Mouse (Mus musculus): ENCODE data around the gene Clasp1. TPM values are rescaled to one million over a fixed set of nuclear protein-coding genes. Genes with fewer than 3 reads are reported as not detected.
"Not testable (repeated sequence)": the region's sequence is repeated elsewhere in the genome, so short reads cannot be mapped to it uniquely, and the experiment has no call there.

Clasp1 gene
- polyA plus RNA-seq, 1 experiment = 146 TPM

- TF ChIP-seq CTCF (IDR thresholded peaks at IDR 0.05; ENCODE audit: borderline replicate concordance, extremely low read depth, insufficient read depth, insufficient read length) (no peak), POLR2A (IDR thresholded peaks at IDR 0.05; ENCODE audit: borderline replicate concordance, extremely low read depth, insufficient read depth, insufficient read length, poor library complexity, severe bottlenecking) (no peak)
- no peak for DNase-seq (ENCODE audit: low read depth)
Measured at GRCm38 (mm10) chr1:118592933-118593332, 204.1 kb downstream of the Clasp1 start.

GRCm38 (mm10) chr1:118595395-118595794 lies 206.5 kb downstream of the Clasp1 start:
- DNase-seq (ENCODE audit: low read depth) = no peak

GRCm38 (mm10) chr1:118597475-118598213 lies 208.8 kb downstream of the Clasp1 start:
- no peak for DNase-seq (ENCODE audit: low read depth)

More at GRCm38 (mm10) chr1:118595395-118595794, 206.5 kb downstream of the Clasp1 start:
- TF ChIP-seq POLR2A (IDR thresholded peaks at IDR 0.05; ENCODE audit: borderline replicate concordance, extremely low read depth, insufficient read depth, insufficient read length, poor library complexity, severe bottlenecking) = no peak
- no peak for TF ChIP-seq CTCF (IDR thresholded peaks at IDR 0.05; ENCODE audit: borderline replicate concordance, extremely low read depth, insufficient read depth, insufficient read length)

GRCm38 (mm10) chr1:118598339-118598738 lies 209.5 kb downstream of the Clasp1 start:
- no peak for TF ChIP-seq POLR2A (IDR thresholded peaks at IDR 0.05; ENCODE audit: borderline replicate concordance, extremely low read depth, insufficient read depth, insufficient read length, poor library complexity, severe bottlenecking)
- no peak for TF ChIP-seq CTCF (IDR thresholded peaks at IDR 0.05; ENCODE audit: borderline replicate concordance, extremely low read depth, insufficient read depth, insufficient read length)
- DNase-seq (ENCODE audit: low read depth) = peak; percentile 33

More at GRCm38 (mm10) chr1:118597475-118598213, 208.8 kb downstream of the Clasp1 start:
- TF ChIP-seq POLR2A (IDR thresholded peaks at IDR 0.05; ENCODE audit: borderline replicate concordance, extremely low read depth, insufficient read depth, insufficient read length, poor library complexity, severe bottlenecking) (no peak), CTCF (IDR thresholded peaks at IDR 0.05; ENCODE audit: borderline replicate concordance, extremely low read depth, insufficient read depth, insufficient read length) (no peak)

- no peak for TF ChIP-seq POLR2A (IDR thresholded peaks at IDR 0.05; ENCODE audit: borderline replicate concordance, extremely low read depth, insufficient read depth, insufficient read length, poor library complexity, severe bottlenecking)
- TF ChIP-seq CTCF (IDR thresholded peaks at IDR 0.05; ENCODE audit: borderline replicate concordance, extremely low read depth, insufficient read depth, insufficient read length) = no peak
- no peak for DNase-seq (ENCODE audit: low read depth)
Measured at GRCm38 (mm10) chr1:118613631-118614183, 224.8 kb downstream of the Clasp1 start.

- DNase-seq (ENCODE audit: low read depth) = not testable (repeated sequence)
Measured at GRCm38 (mm10) chr1:118621055-118621454, 232.2 kb downstream of the Clasp1 start.

- TF ChIP-seq CTCF (IDR thresholded peaks at IDR 0.05; ENCODE audit: borderline replicate concordance, extremely low read depth, insufficient read depth, insufficient read length) = no peak
- TF ChIP-seq POLR2A (IDR thresholded peaks at IDR 0.05; ENCODE audit: borderline replicate concordance, extremely low read depth, insufficient read depth, insufficient read length, poor library complexity, severe bottlenecking) = no peak
- no peak for DNase-seq (ENCODE audit: low read depth)
Measured at GRCm38 (mm10) chr1:118622857-118623256, 234.0 kb downstream of the Clasp1 start.

GRCm38 (mm10) chr1:118625461-118625860 lies 236.6 kb downstream of the Clasp1 start:
- no peak for TF ChIP-seq POLR2A (IDR thresholded peaks at IDR 0.05; ENCODE audit: borderline replicate concordance, extremely low read depth, insufficient read depth, insufficient read length, poor library complexity, severe bottlenecking)
- no peak for TF ChIP-seq CTCF (IDR thresholded peaks at IDR 0.05; ENCODE audit: borderline replicate concordance, extremely low read depth, insufficient read depth, insufficient read length)
- DNase-seq (ENCODE audit: low read depth) = no peak

- TF ChIP-seq POLR2A (IDR thresholded peaks at IDR 0.05; ENCODE audit: borderline replicate concordance, extremely low read depth, insufficient read depth, insufficient read length, poor library complexity, severe bottlenecking) (no peak), CTCF (IDR thresholded peaks at IDR 0.05; ENCODE audit: borderline replicate concordance, extremely low read depth, insufficient read depth, insufficient read length) (no peak)
- DNase-seq (ENCODE audit: low read depth) = no peak
Measured at GRCm38 (mm10) chr1:118625921-118626320, 237.1 kb downstream of the Clasp1 start.

- TF ChIP-seq POLR2A (IDR thresholded peaks at IDR 0.05; ENCODE audit: borderline replicate concordance, extremely low read depth, insufficient read depth, insufficient read length, poor library complexity, severe bottlenecking) (no peak), CTCF (IDR thresholded peaks at IDR 0.05; ENCODE audit: borderline replicate concordance, extremely low read depth, insufficient read depth, insufficient read length) (no peak)
Measured at GRCm38 (mm10) chr1:118626452-118626851, 237.6 kb downstream of the Clasp1 start.

GRCm38 (mm10) chr1:118627781-118628464 lies 239.1 kb downstream of the Clasp1 start, which contains the start of gene Tfcp2l1:
TSS of gene Tfcp2l1 (plus strand) at chr1:118627945.
- peak; percentile 74 for DNase-seq (ENCODE audit: low read depth)
- TF ChIP-seq CTCF (IDR thresholded peaks at IDR 0.05; ENCODE audit: borderline replicate concordance, extremely low read depth, insufficient read depth, insufficient read length) (no peak), POLR2A (IDR thresholded peaks at IDR 0.05; ENCODE audit: borderline replicate concordance, extremely low read depth, insufficient read depth, insufficient read length, poor library complexity, severe bottlenecking) (no peak)

More at GRCm38 (mm10) chr1:118626452-118626851, 237.6 kb downstream of the Clasp1 start:
- no peak for DNase-seq (ENCODE audit: low read depth)
